Mouse (Mus musculus): ENCODE measurements around the gene Pipox. TPM values are rescaled to one million over a fixed set of nuclear protein-coding genes. Genes with fewer than 3 reads are reported as not detected.
A peak's percentile ranks its signal among the peaks of the same experiment; 100 is the strongest.

Gene Pipox
- polyA plus RNA-seq, 1 experiment from 2014 or later, result 12.6 TPM

DNA sequence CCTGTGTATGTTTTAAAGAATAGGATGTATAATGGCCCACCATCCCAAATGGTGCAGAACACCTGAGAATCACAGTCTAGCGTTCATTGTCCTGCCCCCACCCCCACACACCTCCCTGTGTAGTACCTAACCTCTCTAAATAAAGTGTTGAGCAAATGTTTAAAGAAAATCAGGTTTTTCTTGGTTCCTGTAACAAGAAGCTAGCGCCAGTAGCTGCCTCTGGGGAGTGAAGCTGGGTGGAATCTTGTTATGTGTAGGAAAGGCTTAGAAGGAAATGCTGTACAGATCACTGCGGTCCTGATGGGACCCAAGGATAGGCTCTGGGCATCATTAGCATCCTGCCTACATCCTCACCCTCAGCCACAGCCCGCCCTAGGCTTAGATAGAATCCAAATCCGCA lies 7.5 kb upstream of the Pipox start:
- WGBS, result 44% methylated on average over 5 of the region's 5 CpGs
- Histone ChIP-seq H3K27ac (ENCODE audit: low read depth, low read length) (no peak overlapping the region), H3K9me3 (ENCODE audit: control insufficient read depth, low read length) (no peaks in the 10 kb centered on the region), H3K4me1 (ENCODE audit: control insufficient read depth, insufficient read depth, low read length) (peaks cover 36% of the 10 kb centered on the region), H3K4me3 (ENCODE audit: low read depth, low read length) (no peak overlapping the region), H3K36me3 (ENCODE audit: control insufficient read depth, insufficient read depth, low read length) (no peaks in the 10 kb centered on the region), H3K4me2 (no peak overlapping the region), H3K9ac (ENCODE audit: low read length) (no peak overlapping the region), H3K27me3 (ENCODE audit: control insufficient read depth, insufficient read depth, low read length) (no peaks in the 10 kb centered on the region; the same call in 1 of the 2 replicates)
- ATAC-seq (ENCODE audit: low FRiP score) (no peak), DNase-seq (ENCODE audit: low spot score, missing footprints) (no peak)

DNA sequence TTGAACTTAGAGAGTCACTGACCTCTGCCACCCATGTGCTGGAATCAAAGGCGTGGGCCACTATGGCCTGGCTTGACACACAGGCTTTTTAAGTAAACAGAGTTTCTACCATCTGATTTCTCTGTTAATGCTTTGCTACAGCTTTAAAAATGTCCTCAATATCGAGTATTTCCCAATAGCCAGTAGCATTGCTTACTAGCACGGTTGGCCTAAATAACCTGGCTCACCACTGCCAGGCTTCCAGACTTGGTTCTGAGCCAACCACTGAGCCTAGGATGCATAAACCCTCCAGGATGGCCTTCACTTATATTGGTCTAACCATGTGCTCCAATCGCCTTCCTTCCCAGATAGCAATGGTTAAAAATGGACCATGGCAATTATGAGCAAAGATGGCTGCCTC lies 6.8 kb upstream of the Pipox start:
- Histone ChIP-seq H3K36me3 (ENCODE audit: control insufficient read depth, insufficient read depth, low read length) (no peaks in the 10 kb centered on the region), H3K9ac (ENCODE audit: low read length) (no peak overlapping the region), H3K4me2 (no peak overlapping the region), H3K4me1 (ENCODE audit: control insufficient read depth, insufficient read depth, low read length) (peaks cover 35% of the 10 kb centered on the region), H3K27ac (ENCODE audit: low read depth, low read length) (no peak overlapping the region), H3K4me3 (ENCODE audit: low read depth, low read length) (no peak overlapping the region), H3K27me3 (ENCODE audit: control insufficient read depth, insufficient read depth, low read length) (no peaks in the 10 kb centered on the region; the same call in 1 of the 2 replicates), H3K9me3 (ENCODE audit: control insufficient read depth, low read length) (no peaks in the 10 kb centered on the region)
- DNase-seq (ENCODE audit: low spot score, missing footprints) (no peak), ATAC-seq (ENCODE audit: low FRiP score) (no peak)
- 90% methylated on average over 4 of the region's 4 CpGs for WGBS

DNA sequence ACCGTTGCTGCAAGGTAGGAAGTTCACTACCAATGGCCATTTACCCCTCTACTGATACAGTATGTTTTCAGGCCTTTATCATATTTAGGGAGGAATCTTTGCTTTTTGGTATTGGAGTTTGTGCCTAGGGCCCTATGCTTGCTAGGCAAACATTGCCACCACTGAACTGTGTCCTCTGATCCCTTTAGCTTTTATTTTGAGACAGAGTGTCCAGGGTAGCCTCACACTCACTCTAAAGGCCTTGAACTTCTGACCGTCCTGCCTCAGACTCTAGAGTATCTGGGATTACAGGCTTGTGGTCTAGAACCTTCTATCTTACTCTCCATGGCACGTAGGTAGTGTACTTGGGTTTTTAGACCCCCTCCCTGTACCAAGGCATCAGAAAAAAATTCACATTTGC lies 6.3 kb upstream of the Pipox start:
- H3K4me1 ChIP-seq (ENCODE audit: control insufficient read depth, insufficient read depth, low read length), result peaks cover 41% of the 10 kb centered on the region
- WGBS, result 85% methylated on average over 3 of the region's 3 CpGs
- H3K36me3 ChIP-seq (ENCODE audit: control insufficient read depth, insufficient read depth, low read length), result no peaks in the 10 kb centered on the region
- H3K4me2 ChIP-seq, result no peak overlapping the region
- no peak overlapping the region for H3K4me3 ChIP-seq (ENCODE audit: low read depth, low read length)
- H3K9ac ChIP-seq (ENCODE audit: low read length), result no peak overlapping the region
- H3K27me3 ChIP-seq (ENCODE audit: control insufficient read depth, insufficient read depth, low read length), result peaks cover 2% of the 10 kb centered on the region; the same call in 1 of the 2 replicates
- ATAC-seq (ENCODE audit: low FRiP score), result no peak
- DNase-seq (ENCODE audit: low spot score, missing footprints), result no peak
- H3K9me3 ChIP-seq (ENCODE audit: control insufficient read depth, low read length), result no peaks in the 10 kb centered on the region
- no peak overlapping the region for H3K27ac ChIP-seq (ENCODE audit: low read depth, low read length)

DNA sequence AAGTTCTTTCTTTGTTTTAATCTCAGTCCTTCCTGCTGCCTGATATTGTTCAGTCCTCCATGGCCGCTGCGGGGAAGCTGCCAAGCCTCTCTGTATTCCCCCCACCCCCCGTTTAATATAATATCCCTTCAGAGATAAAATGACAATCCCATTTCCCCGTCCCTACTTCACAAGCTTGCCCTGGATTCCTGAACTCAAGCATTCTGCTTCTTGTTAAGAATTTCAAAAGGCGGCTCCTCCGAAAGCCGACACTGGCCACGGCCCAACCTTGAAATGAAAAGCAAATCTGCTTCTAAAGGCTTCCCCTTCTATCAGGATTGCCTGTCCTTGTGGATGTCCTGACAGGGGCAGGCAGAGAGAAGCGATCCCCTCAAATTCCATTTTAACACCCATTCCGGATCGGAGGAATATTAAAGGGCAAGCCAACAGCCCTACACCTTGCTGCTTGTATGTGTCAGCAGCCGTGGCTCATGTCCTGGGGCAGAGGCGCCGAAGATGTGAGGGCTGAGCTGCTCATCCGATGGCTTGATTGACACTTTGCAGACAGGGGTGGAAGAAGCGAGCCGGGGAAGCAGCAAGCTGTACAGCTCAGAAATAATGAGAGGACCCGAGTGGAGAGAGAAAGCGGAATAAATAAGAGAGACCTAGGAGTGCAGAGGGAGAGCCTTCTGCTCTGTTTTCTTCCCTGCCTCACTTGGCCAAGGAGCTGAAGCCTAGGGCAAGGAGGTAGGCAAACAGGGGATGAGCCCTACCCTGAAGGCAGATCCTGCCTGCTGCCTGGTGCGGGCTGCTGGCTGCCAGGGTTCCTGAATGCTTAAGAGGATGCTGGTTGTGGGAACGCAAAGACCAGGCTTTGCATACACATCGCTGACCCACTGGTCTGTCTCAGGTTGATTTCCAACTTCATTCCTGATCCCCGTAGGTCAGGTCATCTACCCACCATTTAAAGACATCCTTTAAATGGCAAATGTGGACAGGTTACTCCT lies 3.2 kb upstream of the Pipox start:
- H3K4me3 ChIP-seq (ENCODE audit: low read depth, low read length), result peak overlapping the region; percentile 5; the same call in 1 of the 2 replicates
- H3K36me3 ChIP-seq (ENCODE audit: control insufficient read depth, insufficient read depth, low read length), result no peaks in the 10 kb centered on the region
- H3K4me1 ChIP-seq (ENCODE audit: control insufficient read depth, insufficient read depth, low read length), result peaks cover 63% of the 10 kb centered on the region
- ATAC-seq (ENCODE audit: low FRiP score) (no peak), DNase-seq (ENCODE audit: low spot score, missing footprints) (peak; percentile 91)
- H3K4me2 ChIP-seq, result peak overlapping the region; percentile 42
- 12% methylated on average over 23 of the region's 23 CpGs for WGBS
- H3K27ac ChIP-seq (ENCODE audit: low read depth, low read length), result peak overlapping the region; percentile 78
- H3K9me3 ChIP-seq (ENCODE audit: control insufficient read depth, low read length), result no peaks in the 10 kb centered on the region
- peak overlapping the region; percentile 18 for H3K9ac ChIP-seq (ENCODE audit: low read length)
- peaks cover 2% of the 10 kb centered on the region; the same call in 1 of the 2 replicates for H3K27me3 ChIP-seq (ENCODE audit: control insufficient read depth, insufficient read depth, low read length)

DNA sequence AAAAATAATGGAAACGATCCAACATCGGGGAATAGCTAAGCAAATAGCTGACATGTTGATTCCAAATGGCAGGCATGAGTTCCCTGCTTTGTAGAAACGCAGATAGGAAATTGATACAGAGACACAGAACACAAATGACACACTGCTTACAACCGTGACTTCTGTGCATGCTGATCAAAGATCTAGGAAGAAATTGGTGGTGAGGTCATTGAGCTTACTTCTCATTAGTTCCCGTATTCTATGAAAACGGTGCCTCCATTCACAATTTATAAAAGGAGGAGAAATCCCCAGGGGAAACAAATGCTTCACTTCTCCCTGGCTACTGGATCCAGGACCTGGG lies 2.6 kb upstream of the Pipox start:
- peaks cover 60% of the 10 kb centered on the region for H3K4me1 ChIP-seq (ENCODE audit: control insufficient read depth, insufficient read depth, low read length)
- ATAC-seq (ENCODE audit: low FRiP score) (no peak), DNase-seq (ENCODE audit: low spot score, missing footprints) (no peak)
- no peaks in the 10 kb centered on the region for H3K36me3 ChIP-seq (ENCODE audit: control insufficient read depth, insufficient read depth, low read length)
- H3K9ac ChIP-seq (ENCODE audit: low read length), result peak overlapping the region; percentile 18; the same call in 1 of the 2 replicates
- H3K4me2 ChIP-seq, result peak overlapping the region; percentile 42
- no peaks in the 10 kb centered on the region for H3K9me3 ChIP-seq (ENCODE audit: control insufficient read depth, low read length)
- H3K4me3 ChIP-seq (ENCODE audit: low read depth, low read length), result peak overlapping the region; percentile 5; the same call in 1 of the 2 replicates
- 19% methylated on average over 6 of the region's 6 CpGs for whole genome bisulfite sequencing
- H3K27me3 ChIP-seq (ENCODE audit: control insufficient read depth, insufficient read depth, low read length), result peaks cover 2% of the 10 kb centered on the region; the same call in 1 of the 2 replicates
- peak overlapping the region; percentile 78; the same call in 1 of the 2 replicates for H3K27ac ChIP-seq (ENCODE audit: low read depth, low read length)

DNA sequence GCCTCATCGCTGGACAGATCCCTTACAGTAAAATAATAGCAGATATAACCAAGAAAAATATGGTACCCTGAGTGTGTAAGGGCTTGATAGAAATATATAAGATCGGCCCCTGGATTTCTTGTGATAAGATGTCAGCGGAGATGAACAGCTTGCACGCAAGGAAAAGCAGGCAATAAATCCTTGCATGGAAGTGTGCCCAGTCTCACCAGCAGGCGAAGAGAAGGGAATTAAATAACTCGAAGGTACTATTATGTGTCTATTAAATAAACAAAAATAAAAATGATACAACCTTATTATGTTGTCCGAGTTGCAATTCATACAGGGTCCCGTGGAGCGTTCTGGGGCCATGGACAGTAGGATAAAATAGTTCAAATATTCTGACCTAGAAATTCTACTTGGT lies 2.1 kb upstream of the Pipox start:
- H3K4me2 ChIP-seq, result peak overlapping the region; percentile 42; the same call in 1 of the 2 replicates
- H3K9ac ChIP-seq (ENCODE audit: low read length), result no peak overlapping the region
- WGBS, result 72% methylated on average over 9 of the region's 9 CpGs

DNA sequence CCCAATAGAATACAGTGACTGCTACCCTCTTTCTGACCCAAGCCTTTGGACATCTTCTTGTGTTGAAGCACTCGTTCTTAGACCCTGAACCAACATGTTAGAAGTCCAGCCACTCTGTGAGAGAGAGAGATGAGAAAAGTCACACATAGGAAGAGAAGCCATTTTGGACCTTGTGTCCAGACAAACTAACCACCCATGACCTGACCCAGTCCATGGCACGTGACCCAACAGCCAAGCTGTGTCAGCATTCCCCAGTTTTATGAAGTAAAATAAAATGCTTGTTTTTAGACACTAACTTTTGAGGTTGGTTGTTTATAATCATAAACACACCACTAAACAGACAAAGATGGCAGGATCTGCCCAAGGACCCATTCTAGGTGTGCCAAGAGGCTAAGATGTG lies 1.1 kb upstream of the Pipox start:
- DNase-seq (ENCODE audit: low spot score, missing footprints), result no peak
- Histone ChIP-seq H3K9ac (ENCODE audit: low read length) (no peak overlapping the region), H3K27ac (ENCODE audit: low read depth, low read length) (no peak overlapping the region), H3K27me3 (ENCODE audit: control insufficient read depth, insufficient read depth, low read length) (peaks cover 2% of the 10 kb centered on the region; the same call in 1 of the 2 replicates), H3K9me3 (ENCODE audit: control insufficient read depth, low read length) (no peaks in the 10 kb centered on the region), H3K4me3 (ENCODE audit: low read depth, low read length) (no peak overlapping the region), H3K36me3 (ENCODE audit: control insufficient read depth, insufficient read depth, low read length) (no peaks in the 10 kb centered on the region), H3K4me1 (ENCODE audit: control insufficient read depth, insufficient read depth, low read length) (peaks cover 60% of the 10 kb centered on the region), H3K4me2 (no peak overlapping the region)
- WGBS, result 81% methylated on average over 2 of the region's 2 CpGs
- no peak for ATAC-seq (ENCODE audit: low FRiP score)

More for the DNA sequence above, 2.1 kb upstream of the Pipox start:
- Histone ChIP-seq H3K27ac (ENCODE audit: low read depth, low read length) (no peak overlapping the region), H3K4me3 (ENCODE audit: low read depth, low read length) (no peak overlapping the region), H3K27me3 (ENCODE audit: control insufficient read depth, insufficient read depth, low read length) (peaks cover 2% of the 10 kb centered on the region; the same call in 1 of the 2 replicates), H3K9me3 (ENCODE audit: control insufficient read depth, low read length) (no peaks in the 10 kb centered on the region), H3K4me1 (ENCODE audit: control insufficient read depth, insufficient read depth, low read length) (peaks cover 58% of the 10 kb centered on the region), H3K36me3 (ENCODE audit: control insufficient read depth, insufficient read depth, low read length) (no peaks in the 10 kb centered on the region)
- no peak for ATAC-seq (ENCODE audit: low FRiP score)
- no peak for DNase-seq (ENCODE audit: low spot score, missing footprints)

DNA sequence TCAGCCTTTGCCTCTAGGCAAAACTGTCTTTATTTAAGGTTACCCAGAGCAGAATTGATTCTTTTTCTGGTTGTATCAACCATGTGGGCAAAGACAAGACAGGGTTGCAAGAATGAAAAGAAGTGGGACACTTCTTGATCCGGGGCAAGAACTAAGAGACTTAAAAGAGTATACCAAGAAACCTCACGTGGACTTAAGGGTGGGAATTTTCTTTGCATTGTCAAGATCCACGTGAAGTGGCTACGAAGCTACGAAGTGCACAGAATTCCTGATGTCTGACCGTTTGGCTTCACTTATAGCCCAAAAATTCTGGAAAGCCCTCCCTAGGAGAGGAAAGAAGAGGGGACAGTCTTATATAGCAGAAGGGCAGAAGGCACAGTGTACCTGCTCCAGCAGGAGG lies 613 bp downstream of the Pipox start:
- Histone ChIP-seq H3K27me3 (ENCODE audit: control insufficient read depth, insufficient read depth, low read length) (peaks cover 2% of the 10 kb centered on the region; the same call in 1 of the 2 replicates), H3K4me1 (ENCODE audit: control insufficient read depth, insufficient read depth, low read length) (peaks cover 60% of the 10 kb centered on the region)
- no peak for ATAC-seq (ENCODE audit: low FRiP score)

DNA sequence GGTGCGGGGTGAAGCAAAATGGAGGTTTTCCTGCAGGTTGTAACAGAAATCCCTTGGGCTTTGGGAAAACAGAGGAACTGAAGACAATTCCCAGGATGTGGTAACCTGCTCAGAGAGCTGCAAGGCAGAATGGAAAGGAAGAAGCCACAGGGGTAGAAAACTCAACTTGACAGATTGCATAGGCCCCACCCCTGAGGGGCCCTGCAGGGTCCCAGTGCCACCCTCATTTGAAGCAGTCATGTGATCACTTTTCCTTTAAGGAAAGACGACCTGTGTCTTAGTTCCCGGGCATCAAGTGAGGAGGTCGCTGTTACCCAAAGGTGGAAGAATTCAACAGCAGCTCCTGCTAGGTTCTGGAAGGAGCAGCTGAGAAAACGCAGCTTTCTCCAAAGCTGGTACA lies 1.0 kb downstream of the Pipox start:
- Histone ChIP-seq H3K4me2 (peak overlapping the region; percentile 34), H3K9ac (ENCODE audit: low read length) (peak overlapping the region; percentile 50), H3K9me3 (ENCODE audit: control insufficient read depth, low read length) (no peaks in the 10 kb centered on the region), H3K36me3 (ENCODE audit: control insufficient read depth, insufficient read depth, low read length) (no peaks in the 10 kb centered on the region), H3K27ac (ENCODE audit: low read depth, low read length) (peak overlapping the region; percentile 90), H3K4me3 (ENCODE audit: low read depth, low read length) (peak overlapping the region; percentile 9), H3K4me1 (ENCODE audit: control insufficient read depth, insufficient read depth, low read length) (peaks cover 62% of the 10 kb centered on the region), H3K27me3 (ENCODE audit: control insufficient read depth, insufficient read depth, low read length) (peaks cover 2% of the 10 kb centered on the region; the same call in 1 of the 2 replicates)
- ATAC-seq (ENCODE audit: low FRiP score) (no peak), DNase-seq (ENCODE audit: low spot score, missing footprints) (peak; percentile 90)
- WGBS, result 8% methylated on average over 5 of the region's 5 CpGs

More for the DNA sequence above, 613 bp downstream of the Pipox start:
- H3K9me3 ChIP-seq (ENCODE audit: control insufficient read depth, low read length), result no peaks in the 10 kb centered on the region
- 16% methylated on average over 6 of the region's 6 CpGs for WGBS
- no peaks in the 10 kb centered on the region for H3K36me3 ChIP-seq (ENCODE audit: control insufficient read depth, insufficient read depth, low read length)
- H3K9ac ChIP-seq (ENCODE audit: low read length), result peak overlapping the region; percentile 50
- peak overlapping the region; percentile 90 for H3K27ac ChIP-seq (ENCODE audit: low read depth, low read length)
- DNase-seq (ENCODE audit: low spot score, missing footprints), result peak; percentile 91
- H3K4me3 ChIP-seq (ENCODE audit: low read depth, low read length), result peak overlapping the region; percentile 9
- H3K4me2 ChIP-seq, result peak overlapping the region; percentile 34
